7 mouse cellular contexts compared by ENCODE assay signal in the genomic region with DNA sequence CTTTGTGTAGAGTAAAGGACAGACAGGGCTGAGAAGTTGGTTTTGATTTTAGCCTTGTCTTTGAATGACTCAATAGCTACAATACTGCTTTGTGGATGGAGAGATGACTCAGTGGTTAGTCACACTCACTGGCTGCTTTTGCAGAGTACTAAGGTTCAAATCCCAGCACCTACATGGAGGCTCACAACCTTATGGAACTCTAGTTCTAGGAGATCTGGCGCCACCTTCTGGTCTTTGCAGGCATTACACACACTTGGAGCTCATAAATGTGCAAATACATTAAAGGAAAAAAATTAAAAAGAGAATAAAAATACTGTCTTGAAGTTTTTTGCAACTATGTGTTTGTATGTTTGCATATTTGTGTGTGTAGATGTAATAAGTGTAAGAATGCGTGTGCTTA. TPM values are rescaled to one million over a fixed set of nuclear protein-coding genes. Genes with fewer than 3 reads are reported as not detected.
A peak's percentile ranks its signal among the peaks of the same experiment; 100 is the strongest.
DNase-seq lines count a peak whose midpoint lies in the region; ATAC-seq and TF ChIP-seq lines count a peak whose summit lies in the region.

No protein-coding gene starts in this region.

- TF ChIP-seq CTCF in layer of hippocampus, adult 2 months (conservative IDR thresholded peaks at IDR 0.05), result peak; percentile 71
- 0 out of 2 replicates have a peak, but pooled peaks have one; percentile 11 for TF ChIP-seq CTCF in G1E (IDR thresholded peaks at IDR 0.05; ENCODE audit: low read depth, low read length)
- peak; percentile 11; the same call in 1 of the 2 replicates for TF ChIP-seq CTCF in cortical plate, adult 2 months (IDR thresholded peaks at IDR 0.05; ENCODE audit: extremely low read depth, insufficient read depth, low read length)

- no peak overlapping the region for H3K27ac ChIP-seq in layer of hippocampus, adult 2 months
- H3K27ac ChIP-seq in cortical plate, adult 2 months (ENCODE audit: insufficient read depth, low read length), result no peak overlapping the region

- H3K4me1 ChIP-seq in G1E (ENCODE audit: insufficient read depth, low read depth, low read length), result peaks cover 35% of the 10 kb centered on the region
- no peaks in the 10 kb centered on the region; the same call in 1 of the 2 replicates for H3K4me1 ChIP-seq in cortical plate, adult 2 months (ENCODE audit: control insufficient read depth, insufficient read depth, low read length)

- H3K27me3 ChIP-seq in G1E (ENCODE audit: insufficient read depth, low read length), result no peaks in the 10 kb centered on the region
- H3K27me3 ChIP-seq in splenic B cell, adult 2 months (ENCODE audit: control insufficient read depth, insufficient read depth, low read length, poor library complexity, severe bottlenecking), result no peaks in the 10 kb centered on the region

- DNase-seq in layer of hippocampus, adult 2 months (ENCODE audit: low spot score in 2 of 2), result no peak
- no peak for DNase-seq in layer of hippocampus, postnatal 14 days (ENCODE audit: low spot score in 2 of 2)
- DNase-seq in G1E (ENCODE audit: low spot score), result no peak
- peak; percentile 64 for DNase-seq in splenic B cell, adult 2 months (ENCODE audit: low read depth, low spot score)
- no peak for DNase-seq in left cerebral cortex, adult 8-10 months (ENCODE audit: low spot score in 2 of 2)
- DNase-seq in left cerebral cortex, adult 18-20 months (ENCODE audit: low spot score in 2 of 2), result no peak

- ATAC-seq in G1E (ENCODE audit: extremely low read depth, insufficient number of reproducible peaks, low FRiP score, poor library complexity, severe bottlenecking), result no peak

- no peak for TF ChIP-seq POLR2A in cortical plate, adult 2 months (IDR thresholded peaks at IDR 0.05; ENCODE audit: extremely low read depth, insufficient read depth, low read length)

- peaks cover 90% of the 10 kb centered on the region for H3K36me3 ChIP-seq in G1E (replicated peaks)
- H3K36me3 ChIP-seq in splenic B cell, adult 2 months (ENCODE audit: control insufficient read depth, insufficient read depth, low read length, poor library complexity, severe bottlenecking), result peaks cover 12% of the 10 kb centered on the region

- peaks cover 4% of the 10 kb centered on the region for H3K9me3 ChIP-seq in G1E (replicated peaks)

- no peak overlapping the region for H3K4me3 ChIP-seq in layer of hippocampus, adult 2 months
- no peak overlapping the region for H3K4me3 ChIP-seq in G1E (ENCODE audit: low read depth, low read length)
- no peak overlapping the region for H3K4me3 ChIP-seq in cortical plate, adult 2 months (ENCODE audit: insufficient read depth, low read length)

RNA-seq across cellular contexts. Expression of a gene that starts 39.9 kb away (rescaled TPM):
- total RNA-seq in layer of hippocampus, adult 2 months (2021), result under 1 TPM in 1 of 2 experiments, not detected in 1; 0.20 TPM
- total RNA-seq in layer of hippocampus, postnatal 14 days (2021), result not detected
- total RNA-seq in G1E (2014; fragmentation: Nextera tagmentation) (not detected in 2 replicates), G1E (2017) (0.22 and 0.29 TPM in 2 replicates)
- not detected in 2 replicates for polyA plus RNA-seq in G1E (2012)
- polyA plus RNA-seq in cortical plate, adult 2 months (2012; rRNA removed), result 0.11 and 0.38 TPM in 2 replicates
- total RNA-seq in left cerebral cortex, adult 8-10 months (2022), result under 1 TPM in 3 of 4 experiments, not detected in 1; 0.14 to 0.30 (median 0.23) TPM
- under 1 TPM in 1 of 2 experiments, not detected in 1; 0.16 TPM for total RNA-seq in left cerebral cortex, adult 18-20 months (2021)

RNA-seq across cellular contexts. Expression of a gene that starts 41.4 kb away (rescaled TPM):
- 10 to 100 TPM; 62.0 to 68.9 TPM for total RNA-seq in layer of hippocampus, adult 2 months (2021)
- 10 to 100 TPM; 74.9 to 79.7 TPM for total RNA-seq in layer of hippocampus, postnatal 14 days (2021)
- total RNA-seq in G1E (2014; fragmentation: Nextera tagmentation) (153 and 180 TPM in 2 replicates), G1E (2017) (150 and 153 TPM in 2 replicates)
- 52.5 and 132 TPM in 2 replicates for polyA plus RNA-seq in G1E (2012)
- polyA plus RNA-seq in cortical plate, adult 2 months (2012; rRNA removed), result 43.4 and 47.4 TPM in 2 replicates
- 10 to 100 TPM; 57.9 to 61.9 (median 59.0) TPM for total RNA-seq in left cerebral cortex, adult 8-10 months (2022)
- 10 to 100 TPM; 60.2 to 63.2 TPM for total RNA-seq in left cerebral cortex, adult 18-20 months (2021)

Comparison
In these comparisons a context has a peak if more than half of its experiments do, and no peak if none do; other contexts are left out.
1. CTCF ChIP-seq: peak in every context shown above with its lines; median percentile 71 in layer of hippocampus, adult 2 months; 11 in G1E; 11 in cortical plate, adult 2 months.